12 mouse cellular contexts compared by ENCODE assay signal in genomic region chr7:133684110-133684509, GRCm38 (mm10). TPM values are rescaled to one million over a fixed set of nuclear protein-coding genes. Genes with fewer than 3 reads are reported as not detected.
A peak's percentile ranks its signal among the peaks of the same experiment; 100 is the strongest.
DNase-seq lines count a peak whose midpoint lies in the region; ATAC-seq and TF ChIP-seq lines count a peak whose summit lies in the region.
"Had no signal": no experiment of that assay in that cellular context is flagged by ENCODE, and none has a peak within 500 bp of the region (broad histone marks: within the 10 kb centered on the region; RNA-seq: fewer than 3 reads in every experiment).

No protein-coding gene starts in this region.

- DNase-seq in embryonic facial prominence, embryonic 11.5 days (ENCODE audit: low spot score): peak; percentile 29
- DNase-seq in embryonic facial prominence, embryonic 10.5 days (ENCODE audit: low spot score): no peak
- no peak for DNase-seq in lung, adult 2 months
- DNase-seq in lung, postnatal 36 days: no peak
- DNase-seq in liver, embryonic 13.5 days: no peak
- DNase-seq in cerebellum, adult 11-12 months: no peak
- DNase-seq in layer of hippocampus, adult 9-11 months: no peak
- DNase-seq: adrenal gland, postnatal 36 days; cerebellum, postnatal 10 days; heart, postnatal 10 days had no signal

- TF ChIP-seq POLR2A in lung, adult 2 months (IDR thresholded peaks at IDR 0.05; ENCODE audit: borderline replicate concordance, extremely low read depth, low read depth, low read length): no peak
- TF ChIP-seq POLR2A in ES-Bruce4 (IDR thresholded peaks at IDR 0.05; ENCODE audit: insufficient read depth, low read length): no peak

- H3K27ac ChIP-seq in embryonic facial prominence, embryonic 11.5 days (replicated peaks; ENCODE audit: low read depth, low read length): no peak overlapping the region
- no peak overlapping the region for H3K27ac ChIP-seq in embryonic facial prominence, embryonic 10.5 days (replicated peaks)
- H3K27ac ChIP-seq in ES-Bruce4 (ENCODE audit: insufficient read depth, low read length): no peak overlapping the region
- H3K27ac ChIP-seq in liver, embryonic 13.5 days: no peak overlapping the region

- no peak overlapping the region for H3K4me3 ChIP-seq in embryonic facial prominence, embryonic 11.5 days (ENCODE audit: low read depth, low read length)
- H3K4me3 ChIP-seq in embryonic facial prominence, embryonic 10.5 days: no peak overlapping the region
- H3K4me3 ChIP-seq in lung, adult 2 months (replicated peaks; ENCODE audit: extremely low read depth, low read depth, low read length): no peak overlapping the region
- H3K4me3 ChIP-seq in ES-Bruce4 (ENCODE audit: low read depth, low read length): no peak overlapping the region
- H3K4me3 ChIP-seq in liver, embryonic 13.5 days (replicated peaks): no peak overlapping the region

- H3K4me1 ChIP-seq in embryonic facial prominence, embryonic 11.5 days (ENCODE audit: control insufficient read depth, insufficient read depth, low read length): no peaks in the 10 kb centered on the region
- no peaks in the 10 kb centered on the region for H3K4me1 ChIP-seq in embryonic facial prominence, embryonic 10.5 days
- no peaks in the 10 kb centered on the region for H3K4me1 ChIP-seq in lung, adult 2 months (ENCODE audit: control insufficient read depth, insufficient read depth, low read length)
- H3K4me1 ChIP-seq in ES-Bruce4 (ENCODE audit: control insufficient read depth, insufficient read depth, low read length): no peaks in the 10 kb centered on the region
- H3K4me1 ChIP-seq in liver, embryonic 13.5 days (replicated peaks): no peaks in the 10 kb centered on the region

- no peak overlapping the region for H3K9ac ChIP-seq in embryonic facial prominence, embryonic 11.5 days (replicated peaks; ENCODE audit: low read length)
- H3K9ac ChIP-seq in ES-Bruce4 (ENCODE audit: low read depth, poor library complexity, severe bottlenecking): no peak overlapping the region
- no peak overlapping the region for H3K9ac ChIP-seq in liver, embryonic 13.5 days

- H3K9me3 ChIP-seq in embryonic facial prominence, embryonic 11.5 days (replicated peaks; ENCODE audit: control insufficient read depth, low read length): no peaks in the 10 kb centered on the region
- peaks cover 20% of the 10 kb centered on the region for H3K9me3 ChIP-seq in embryonic facial prominence, embryonic 10.5 days
- H3K9me3 ChIP-seq in ES-Bruce4 (replicated peaks; ENCODE audit: control insufficient read depth, insufficient read depth, low read length, poor library complexity, severe bottlenecking): no peaks in the 10 kb centered on the region
- 0 out of 2 replicates have a peak, but pooled peaks cover 4% of the 10 kb centered on the region for H3K9me3 ChIP-seq in liver, embryonic 13.5 days (replicated peaks)

- ATAC-seq in embryonic facial prominence, embryonic 11.5 days (replicated peaks; ENCODE audit: insufficient number of reproducible peaks, low FRiP score, low TSS enrichment, low read depth): no peak
- 0 out of 2 replicates have a peak, but pooled peaks have one; percentile 17 for ATAC-seq in liver, embryonic 13.5 days (ENCODE audit: low read depth)

- no peak for TF ChIP-seq EP300 in ES-Bruce4 (IDR thresholded peaks at IDR 0.05; ENCODE audit: insufficient read depth, low read depth, low read length)

- peak; percentile 49 for TF ChIP-seq CTCF in lung, adult 2 months (IDR thresholded peaks at IDR 0.05; ENCODE audit: insufficient read depth, low read length)
- peak; percentile 71 for TF ChIP-seq CTCF in ES-Bruce4 (IDR thresholded peaks at IDR 0.05; ENCODE audit: low read depth, low read length)

- H3K27me3 ChIP-seq in embryonic facial prominence, embryonic 11.5 days (ENCODE audit: control insufficient read depth, insufficient read depth, low read length): no peaks in the 10 kb centered on the region
- no peaks in the 10 kb centered on the region for H3K27me3 ChIP-seq in embryonic facial prominence, embryonic 10.5 days (replicated peaks; ENCODE audit: low read depth, poor library complexity, severe bottlenecking)
- H3K27me3 ChIP-seq in ES-Bruce4 (ENCODE audit: control insufficient read depth, insufficient read depth, low read length, poor library complexity, severe bottlenecking): no peaks in the 10 kb centered on the region
- no peaks in the 10 kb centered on the region for H3K27me3 ChIP-seq in liver, embryonic 13.5 days

- no peak overlapping the region for H3K4me2 ChIP-seq in embryonic facial prominence, embryonic 11.5 days (ENCODE audit: low read depth, low read length)
- no peak overlapping the region for H3K4me2 ChIP-seq in liver, embryonic 13.5 days

- WGBS in embryonic facial prominence, embryonic 11.5 days: 78% methylated on average over 5 of the region's 5 CpGs
- WGBS in embryonic facial prominence, embryonic 10.5 days: 85% methylated on average over 5 of the region's 5 CpGs
- WGBS in lung, adult 2 months: 89% methylated on average over 5 of the region's 5 CpGs
- 71% methylated on average over 5 of the region's 5 CpGs for WGBS in liver, embryonic 13.5 days (ENCODE audit: insufficient replicate concordance)

- H3K36me3 ChIP-seq in embryonic facial prominence, embryonic 11.5 days (replicated peaks; ENCODE audit: control insufficient read depth, insufficient read depth, low read depth, low read length): no peaks in the 10 kb centered on the region
- peaks cover 36% of the 10 kb centered on the region for H3K36me3 ChIP-seq in embryonic facial prominence, embryonic 10.5 days (replicated peaks)
- H3K36me3 ChIP-seq in ES-Bruce4 (ENCODE audit: control insufficient read depth, insufficient read depth, low read length, poor library complexity, severe bottlenecking): no peaks in the 10 kb centered on the region
- H3K36me3 ChIP-seq in liver, embryonic 13.5 days: peaks cover 50% of the 10 kb centered on the region

RNA-seq across cellular contexts. Expression of gene Mmp21, which starts 4.2 kb away (rescaled TPM):
- polyA plus RNA-seq in embryonic facial prominence, embryonic 11.5 days (2014; fragmentation: Nextera tagmentation; extraction: Ambion mirVana): 0.13 and 0.14 TPM in 2 replicates
- polyA plus RNA-seq in embryonic facial prominence, embryonic 10.5 days (2016; fragmentation: Nextera tagmentation; extraction: Ambion mirVana): 0.07 and 0.15 TPM in 2 replicates
- polyA plus RNA-seq in lung, adult 2 months (2012; rRNA removed): not detected in 2 replicates
- polyA plus RNA-seq in ES-Bruce4 (2011; ENCODE audit: insufficient read depth, insufficient read length, low read depth, missing spikeins): not detected in 2 replicates
- polyA plus RNA-seq in liver, embryonic 13.5 days (2015; fragmentation: Nextera tagmentation; extraction: Ambion mirVana): 0.09 TPM in 1 of 2 replicates, not detected in the other
- polyA plus RNA-seq: kidney, embryonic 14.5 days had no signal

RNA-seq across cellular contexts. Expression of gene Bccip, which starts 25.0 kb away (rescaled TPM):
- 202 and 220 TPM in 2 replicates for polyA plus RNA-seq in embryonic facial prominence, embryonic 11.5 days (2014; fragmentation: Nextera tagmentation; extraction: Ambion mirVana)
- 194 and 216 TPM in 2 replicates for polyA plus RNA-seq in embryonic facial prominence, embryonic 10.5 days (2016; fragmentation: Nextera tagmentation; extraction: Ambion mirVana)
- polyA plus RNA-seq in lung, adult 2 months (2012; rRNA removed): 13.1 and 24.7 TPM in 2 replicates
- polyA plus RNA-seq in ES-Bruce4 (2011; ENCODE audit: insufficient read depth, insufficient read length, low read depth, missing spikeins): 239 and 256 TPM in 2 replicates
- polyA plus RNA-seq in liver, embryonic 13.5 days (2015; fragmentation: Nextera tagmentation; extraction: Ambion mirVana): 121 and 142 TPM in 2 replicates

RNA-seq across cellular contexts. Expression of gene Uros, which starts 25.8 kb away (rescaled TPM):
- polyA plus RNA-seq in embryonic facial prominence, embryonic 11.5 days (2014; fragmentation: Nextera tagmentation; extraction: Ambion mirVana): 41.0 and 42.0 TPM in 2 replicates
- 32.2 and 32.8 TPM in 2 replicates for polyA plus RNA-seq in embryonic facial prominence, embryonic 10.5 days (2016; fragmentation: Nextera tagmentation; extraction: Ambion mirVana)
- polyA plus RNA-seq in lung, adult 2 months (2012; rRNA removed): 9.0 and 10.4 TPM in 2 replicates
- 6.1 and 8.2 TPM in 2 replicates for polyA plus RNA-seq in ES-Bruce4 (2011; ENCODE audit: insufficient read depth, insufficient read length, low read depth, missing spikeins)
- 184 and 196 TPM in 2 replicates for polyA plus RNA-seq in liver, embryonic 13.5 days (2015; fragmentation: Nextera tagmentation; extraction: Ambion mirVana)

RNA-seq across cellular contexts. Expression of gene Edrf1, which starts 46.8 kb away (rescaled TPM):
- polyA plus RNA-seq in embryonic facial prominence, embryonic 11.5 days (2014; fragmentation: Nextera tagmentation; extraction: Ambion mirVana): 29.2 and 37.2 TPM in 2 replicates
- 27.0 and 29.7 TPM in 2 replicates for polyA plus RNA-seq in embryonic facial prominence, embryonic 10.5 days (2016; fragmentation: Nextera tagmentation; extraction: Ambion mirVana)
- polyA plus RNA-seq in lung, adult 2 months (2012; rRNA removed): 6.4 and 9.1 TPM in 2 replicates
- 26.1 and 28.9 TPM in 2 replicates for polyA plus RNA-seq in ES-Bruce4 (2011; ENCODE audit: insufficient read depth, insufficient read length, low read depth, missing spikeins)
- polyA plus RNA-seq in liver, embryonic 13.5 days (2015; fragmentation: Nextera tagmentation; extraction: Ambion mirVana): 10.7 and 13.8 TPM in 2 replicates
